Mouse (Mus musculus): ENCODE measurements around the gene Ms4a4c.
"Not testable (repeated sequence)": the region's sequence is repeated elsewhere in the genome, so short reads cannot be mapped to it uniquely, and the experiment has no call there.

Gene Ms4a4c

DNA sequence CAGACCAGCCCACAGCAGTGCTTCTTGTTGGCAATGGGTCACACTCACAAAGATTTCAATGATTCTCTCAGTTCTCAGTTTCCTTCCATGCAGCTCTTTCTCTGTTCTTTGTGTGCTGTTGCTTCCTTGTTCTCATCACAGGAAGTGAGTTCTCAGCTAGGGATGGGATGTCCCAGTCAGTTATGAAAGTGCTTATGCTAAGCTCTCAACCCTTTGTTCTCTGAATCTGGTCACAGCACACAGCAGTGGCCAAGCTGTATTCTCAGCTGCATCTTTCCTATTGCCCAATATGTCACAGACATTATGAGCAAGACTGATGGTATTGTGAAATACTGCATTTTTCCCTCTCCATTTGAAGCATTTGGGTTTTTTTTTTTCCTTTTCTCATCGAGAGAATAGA lies 60.2 kb downstream of the Ms4a4c start:
- not testable (repeated sequence) for DNase-seq (ENCODE audit: low read depth, low spot score)

- DNase-seq (ENCODE audit: low read depth, low spot score), result no peak
Measured at GRCm38 (mm10) chr19:11466471-11466870, 61.9 kb downstream of the Ms4a4c start.

DNA sequence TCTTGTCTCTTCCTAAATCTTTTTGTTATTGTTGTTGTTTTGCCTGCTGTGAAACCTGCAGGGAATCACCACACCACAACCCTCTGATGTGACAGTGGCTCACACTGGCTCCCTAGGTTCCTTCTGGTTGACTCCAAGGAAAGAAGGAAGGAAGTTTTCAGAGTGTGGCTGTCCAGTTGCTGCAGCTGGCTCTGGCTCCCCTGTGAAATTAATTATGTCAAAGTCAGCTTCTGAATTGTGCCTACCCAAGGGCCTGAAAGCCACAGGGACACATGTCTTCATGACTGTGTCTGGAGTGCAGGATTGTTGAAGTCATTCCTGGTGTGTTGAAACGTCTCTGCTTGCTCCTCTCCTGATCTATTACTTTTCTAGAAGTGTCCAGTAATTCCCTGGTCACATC lies 63.8 kb downstream of the Ms4a4c start:
- not testable (repeated sequence) for DNase-seq (ENCODE audit: low read depth, low spot score)

- not testable (repeated sequence) for DNase-seq (ENCODE audit: low read depth, low spot score)
Measured at GRCm38 (mm10) chr19:11469215-11469614, 64.6 kb downstream of the Ms4a4c start, which contains the start of gene Ms4a6c. Gene Ms4a6c, plus strand, starts transcription at chr19:11469366.
